Mouse (Mus musculus) forelimb bud, embryonic 11.5 days (tissue): ENCODE results near the gene March2.

Source experiments
- DNase-seq: peaks from one replicate; pipeline ENCODE4 v3.0.0-alpha.2; 2012; ENCODE audit warnings: low read depth, low spot score

The March2 gene

GRCm38 (mm10) chr17:33718944-33719725 is 665 bp upstream of the March2 start:
- no peak for DNase-seq

- no peak for DNase-seq
Observed at GRCm38 (mm10) chr17:33717982-33718381, 488 bp downstream of the March2 start.

GRCm38 (mm10) chr17:33717246-33717645 is 1.2 kb downstream of the March2 start:
- DNase-seq: no peak

DNA sequence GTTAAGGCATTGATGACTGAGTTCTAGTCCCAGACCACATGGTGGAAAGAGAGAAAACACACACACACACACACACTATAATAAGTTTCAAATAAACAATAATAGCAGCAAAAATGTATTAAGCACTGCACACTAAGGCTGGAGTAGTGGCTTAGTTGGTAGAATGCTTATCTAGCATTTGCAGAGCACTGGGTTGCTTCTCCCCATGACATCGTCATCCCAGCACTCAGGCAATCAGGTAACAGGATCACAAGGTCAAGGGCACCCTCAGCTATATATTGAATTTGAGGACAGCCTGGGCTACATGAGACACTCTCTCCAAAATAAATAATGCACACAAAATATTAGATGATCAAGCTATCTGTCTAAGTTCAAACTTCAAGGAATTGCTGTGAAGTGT is 3.7 kb downstream of the March2 start:
- no peak for DNase-seq

- DNase-seq: no peak
Observed at GRCm38 (mm10) chr17:33713271-33713670, 5.2 kb downstream of the March2 start.

DNA sequence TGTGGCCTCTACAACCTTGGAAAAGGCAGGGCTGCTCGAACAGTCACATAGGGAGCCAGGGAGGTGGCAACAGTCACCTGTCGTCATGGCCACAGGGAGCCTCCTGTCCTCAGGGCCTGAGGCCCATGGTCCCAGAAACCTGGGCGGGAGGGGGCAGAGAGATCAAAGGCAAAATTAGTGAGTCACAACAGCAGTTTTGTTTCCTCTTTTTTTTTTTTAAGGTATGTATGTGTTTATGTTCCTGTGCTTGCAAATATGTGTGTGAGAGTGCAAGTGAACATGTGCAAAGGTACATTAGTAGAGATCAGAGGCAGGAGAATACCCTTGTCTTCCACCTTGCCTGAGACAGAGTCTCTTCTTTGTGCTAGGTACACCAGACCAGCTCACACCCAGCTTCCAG is 8.6 kb downstream of the March2 start:
- no peak for DNase-seq

- DNase-seq: no peak
Observed at GRCm38 (mm10) chr17:33703091-33703490, 15.4 kb downstream of the March2 start.

DNA sequence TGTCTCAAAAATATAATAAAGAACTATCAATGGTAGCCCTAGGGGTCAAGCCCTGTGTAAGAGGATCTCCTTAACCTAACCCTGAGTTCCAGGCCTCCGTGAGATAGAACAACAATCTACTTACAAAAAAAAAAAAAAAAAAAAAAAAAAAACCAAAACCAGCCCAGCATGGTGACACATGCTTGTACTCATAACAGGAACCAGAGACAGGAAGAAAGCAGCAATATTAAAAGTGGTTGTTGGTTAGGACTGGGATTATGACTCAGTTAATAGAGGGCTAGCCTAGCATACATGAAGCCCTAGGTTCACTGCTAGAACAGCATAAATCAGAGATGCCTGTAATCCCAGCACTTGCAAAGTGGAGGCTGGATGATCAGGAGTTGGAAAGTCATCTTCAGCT is 16.3 kb downstream of the March2 start:
- DNase-seq: no peak

GRCm38 (mm10) chr17:33695471-33695870 is 23.0 kb downstream of the March2 start:
- no peak for DNase-seq

DNA sequence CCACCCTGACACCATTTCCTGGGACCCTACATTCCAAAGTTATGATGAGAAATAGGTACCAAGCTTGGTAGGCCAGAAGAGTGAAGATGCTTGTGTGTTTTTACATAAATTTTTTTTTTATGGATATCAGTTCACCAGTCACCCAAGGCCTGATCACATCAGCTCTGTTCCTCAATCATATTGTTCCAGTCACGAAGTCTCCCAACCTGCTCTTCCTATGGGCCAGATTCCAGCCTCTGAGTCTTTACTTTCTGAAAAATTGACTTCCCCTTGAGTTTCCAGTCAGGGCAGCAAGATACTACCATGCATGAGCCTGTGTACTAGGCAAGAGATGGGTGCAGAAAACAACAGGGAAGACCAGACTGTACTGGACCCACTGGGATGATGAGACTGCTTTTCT is 31.7 kb downstream of the March2 start, which contains the start of gene Hnrnpm:
Hnrnpm (minus strand) TSS at position 101 of the 400 bp plus-strand sequence.
- DNase-seq: no peak

GRCm38 (mm10) chr17:33685249-33685653 is 33.2 kb downstream of the March2 start:
- DNase-seq: peak; percentile 97

DNA sequence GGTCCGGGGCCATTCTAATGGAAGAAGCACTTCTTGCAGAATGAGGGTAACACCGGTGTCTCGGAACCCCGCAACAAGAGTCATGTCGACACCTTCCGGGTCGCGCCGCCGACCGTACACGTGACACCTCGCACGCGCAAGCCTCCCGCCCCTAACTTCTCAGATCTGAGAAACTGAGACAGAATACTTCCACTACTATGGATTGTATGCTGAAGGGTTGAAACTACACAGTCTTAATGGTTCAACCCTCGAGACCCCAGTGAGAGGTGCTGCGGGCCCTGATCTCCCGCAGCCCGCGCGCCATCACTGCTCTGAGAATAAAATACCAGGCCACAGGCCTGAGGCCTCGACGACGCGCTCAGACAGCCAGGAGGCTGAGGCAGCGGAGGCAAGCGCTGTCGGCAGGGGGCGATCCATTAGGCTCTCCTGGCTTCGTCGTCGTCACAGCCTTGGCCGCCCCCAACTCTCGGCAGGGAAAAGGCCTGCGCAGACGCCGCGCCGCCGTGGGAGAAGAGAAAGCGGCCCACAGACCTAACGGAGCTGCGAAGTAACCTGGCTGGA is 33.7 kb downstream of the March2 start:
- DNase-seq: peak; percentile 51

DNA sequence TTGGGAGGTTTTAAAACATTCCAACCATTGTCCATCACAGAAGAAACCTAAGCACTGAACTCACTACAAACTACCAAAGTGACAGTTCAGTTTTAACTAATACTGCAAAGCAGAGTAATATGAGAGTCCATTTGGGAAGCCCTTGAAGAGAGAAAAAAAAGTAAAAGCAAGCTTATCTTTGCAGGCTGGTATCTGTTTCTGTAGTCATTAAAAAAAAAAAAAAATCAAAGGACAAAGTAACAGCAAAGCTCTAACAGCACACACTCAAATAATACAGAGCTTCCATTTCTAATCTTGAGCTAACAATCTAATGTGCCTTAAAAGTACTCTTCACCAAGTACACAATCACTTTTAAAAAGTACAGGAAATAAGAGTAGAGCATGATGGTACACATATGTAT is 36.7 kb downstream of the March2 start:
- DNase-seq: no peak

DNA sequence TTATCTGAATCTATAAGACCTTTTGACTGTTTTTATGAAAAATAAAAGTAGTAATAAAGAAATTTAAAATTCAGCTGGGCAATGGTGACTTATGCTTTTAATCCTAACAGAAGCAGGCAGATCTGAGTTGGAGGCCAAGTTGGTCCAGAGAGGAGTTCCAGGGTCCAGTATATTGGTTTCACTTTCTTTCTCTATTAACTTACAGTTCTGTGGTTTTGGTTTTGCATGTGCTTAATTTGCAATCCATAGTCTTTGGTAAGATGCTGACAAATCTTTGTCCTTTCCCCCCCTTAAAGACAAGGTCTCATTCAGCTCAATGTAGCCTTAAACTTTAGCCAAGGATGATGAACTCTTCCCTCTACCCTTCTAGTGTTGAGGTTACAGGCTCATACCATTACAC is 39.7 kb downstream of the March2 start:
- DNase-seq: no peak

DNA sequence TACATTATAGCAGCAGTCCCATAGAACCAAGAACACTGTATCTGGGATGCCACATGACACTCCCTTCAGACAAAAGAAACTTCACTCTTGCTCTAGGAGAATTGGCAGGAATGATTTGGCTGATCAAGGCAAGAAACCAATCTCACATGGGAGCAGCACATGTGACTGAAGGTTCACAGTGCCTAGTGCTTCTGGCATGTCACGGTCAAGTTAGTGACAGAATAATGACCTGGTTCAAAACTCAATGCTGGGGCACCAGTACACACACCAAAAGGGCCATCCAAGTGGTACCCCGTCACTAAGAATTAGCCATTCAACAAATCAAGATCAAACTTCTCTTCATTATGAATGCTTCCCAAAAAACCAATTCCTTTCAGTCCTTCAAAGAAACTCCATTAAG is 42.4 kb downstream of the March2 start:
- no peak for DNase-seq

GRCm38 (mm10) chr17:33675452-33675851 is 43.0 kb downstream of the March2 start:
- DNase-seq: no peak

- no peak for DNase-seq
Observed at GRCm38 (mm10) chr17:33673837-33674236, 44.6 kb downstream of the March2 start.

GRCm38 (mm10) chr17:33669681-33670080 is 48.8 kb downstream of the March2 start:
- DNase-seq: no peak

DNA sequence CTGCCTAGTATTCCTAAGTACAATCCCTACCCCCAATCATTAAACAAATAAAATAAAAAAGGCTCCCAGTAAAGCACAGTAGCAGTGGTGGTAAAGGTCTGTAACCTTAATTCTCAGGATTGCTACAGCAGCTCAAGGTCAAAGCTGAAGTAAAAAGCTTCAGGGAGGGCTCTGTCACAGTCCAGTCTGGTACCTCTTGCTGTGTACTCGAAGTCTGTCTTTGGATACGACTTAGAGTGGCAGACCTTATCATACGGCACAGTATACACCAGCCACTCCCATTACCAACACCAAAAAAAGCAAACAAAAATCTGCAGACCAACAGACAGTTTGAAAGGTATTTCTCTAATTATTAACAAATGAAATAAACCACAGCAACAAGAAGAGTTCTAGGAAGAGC is 51.7 kb downstream of the March2 start:
- DNase-seq: no peak

- no peak for DNase-seq
Observed at GRCm38 (mm10) chr17:33649781-33650475, 68.5 kb downstream of the March2 start.

DNA sequence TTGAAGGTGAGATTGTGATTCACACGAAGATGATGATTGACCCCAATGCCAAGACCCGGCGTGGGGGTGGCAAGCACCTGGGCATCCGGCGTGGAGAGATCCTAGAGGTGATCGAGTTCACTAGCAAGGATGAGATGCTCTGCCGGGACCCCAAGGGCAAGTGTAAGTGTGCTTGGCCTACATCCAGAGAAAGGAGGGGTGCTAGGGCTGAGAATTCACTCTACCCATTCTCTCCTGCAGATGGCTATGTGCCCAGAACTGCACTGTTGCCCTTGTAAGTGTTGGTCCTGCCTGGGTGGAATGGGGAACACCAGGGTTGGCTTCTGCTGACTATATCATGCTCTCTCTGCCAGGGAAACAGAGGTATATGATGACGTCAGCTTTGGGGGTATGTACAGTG is 73.4 kb downstream of the March2 start:
- no peak for DNase-seq

- no peak for DNase-seq
Observed at GRCm38 (mm10) chr17:33644068-33644467, 74.4 kb downstream of the March2 start.

DNA sequence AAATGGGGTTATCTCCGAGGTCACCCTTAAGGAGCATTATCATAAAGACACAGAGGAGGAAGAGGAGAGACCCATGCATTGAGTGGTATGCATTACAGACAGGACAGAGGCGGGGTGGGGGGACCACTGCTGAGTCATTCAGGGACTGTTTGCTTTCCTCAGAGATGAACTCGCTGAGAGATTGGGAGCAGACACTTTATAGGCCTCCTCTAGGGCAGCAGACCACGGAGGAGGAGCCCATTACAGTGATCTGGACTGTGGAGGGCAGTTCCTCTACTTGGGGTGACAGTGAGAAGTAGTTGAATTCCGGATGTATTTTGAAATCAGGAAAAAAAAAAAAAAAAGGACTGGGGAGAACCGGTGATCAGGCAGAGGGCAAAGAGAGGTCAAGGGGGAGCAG is 78.7 kb downstream of the March2 start:
- DNase-seq: no peak
